Mouse (Mus musculus): ENCODE data around the gene Asna1. TPM values are rescaled to one million over a fixed set of nuclear protein-coding genes. Genes with fewer than 3 reads are reported as not detected.
A peak's percentile ranks its signal among the peaks of the same experiment; 100 is the strongest.

Asna1 gene
- total RNA-seq (2021) = 100 to 1,000 TPM; 116 to 128 TPM

- peak; percentile 68 to 75 for DNase-seq (ENCODE audit: extremely low spot score in 1 of 2, low spot score in 1 of 2)
These were observed at the start of gene Asna1 for GRCm38 (mm10) chr8:85025098-85025932. Gene Asna1, minus strand, starts transcription at chr8:85025281.

- DNase-seq (ENCODE audit: extremely low spot score in 1 of 2, low spot score in 1 of 2) = no peak
These were observed 49.5 kb upstream of the Asna1 start for GRCm38 (mm10) chr8:85074617-85075016.

- DNase-seq (ENCODE audit: extremely low spot score in 1 of 2, low spot score in 1 of 2) = no peak
These were observed 49.1 kb upstream of the Asna1 start for GRCm38 (mm10) chr8:85074167-85074566.

GRCm38 (mm10) chr8:85073041-85073612, 48.0 kb upstream of the Asna1 start:
- DNase-seq (ENCODE audit: extremely low spot score in 1 of 2, low spot score in 1 of 2) = no peak

- DNase-seq (ENCODE audit: extremely low spot score in 1 of 2, low spot score in 1 of 2) = no peak
These were observed 47.4 kb upstream of the Asna1 start for GRCm38 (mm10) chr8:85072364-85072929.

GRCm38 (mm10) chr8:85071514-85072281, 46.6 kb upstream of the Asna1 start, which contains the start of gene Dhps:
Gene Dhps, plus strand, starts transcription at chr8:85071757.
- peak; percentile 67 to 77 for DNase-seq (ENCODE audit: extremely low spot score in 1 of 2, low spot score in 1 of 2)

- DNase-seq (ENCODE audit: extremely low spot score in 1 of 2, low spot score in 1 of 2) = no peak
These were observed 46.0 kb upstream of the Asna1 start for GRCm38 (mm10) chr8:85071041-85071440.

- DNase-seq (ENCODE audit: extremely low spot score in 1 of 2, low spot score in 1 of 2) = no peak
These were observed 42.9 kb upstream of the Asna1 start, which contains the start of gene Gm5741 for GRCm38 (mm10) chr8:85067982-85068381. Gene Gm5741, minus strand, starts transcription at chr8:85067982.

- DNase-seq (ENCODE audit: extremely low spot score in 1 of 2, low spot score in 1 of 2) = no peak
These were observed 42.1 kb upstream of the Asna1 start for GRCm38 (mm10) chr8:85067155-85067554.

GRCm38 (mm10) chr8:85065213-85065612, 40.1 kb upstream of the Asna1 start:
- DNase-seq (ENCODE audit: extremely low spot score in 1 of 2, low spot score in 1 of 2) = no peak

GRCm38 (mm10) chr8:85062603-85063002, 37.5 kb upstream of the Asna1 start:
- DNase-seq (ENCODE audit: extremely low spot score in 1 of 2, low spot score in 1 of 2) = no peak

GRCm38 (mm10) chr8:85059879-85060616, 35.0 kb upstream of the Asna1 start, which contains the start of gene Fbxw9:
Gene Fbxw9, plus strand, starts transcription at chr8:85060055.
- peak; percentile 86 to 89 for DNase-seq (ENCODE audit: extremely low spot score in 1 of 2, low spot score in 1 of 2)

GRCm38 (mm10) chr8:85057367-85057766, 32.3 kb upstream of the Asna1 start:
- DNase-seq (ENCODE audit: extremely low spot score in 1 of 2, low spot score in 1 of 2) = no peak

- no peak for DNase-seq (ENCODE audit: extremely low spot score in 1 of 2, low spot score in 1 of 2)
These were observed 18.5 kb upstream of the Asna1 start for GRCm38 (mm10) chr8:85043619-85044018.

- peak; percentile 43 to 46 for DNase-seq (ENCODE audit: extremely low spot score in 1 of 2, low spot score in 1 of 2)
These were observed 12.8 kb upstream of the Asna1 start for GRCm38 (mm10) chr8:85037681-85038531.

GRCm38 (mm10) chr8:85037366-85037680, 12.2 kb upstream of the Asna1 start:
- DNase-seq (ENCODE audit: extremely low spot score in 1 of 2, low spot score in 1 of 2) = no peak

- peak; percentile 73 to 78 for DNase-seq (ENCODE audit: extremely low spot score in 1 of 2, low spot score in 1 of 2)
These were observed 11.8 kb upstream of the Asna1 start, which contains the start of gene Tnpo2 for GRCm38 (mm10) chr8:85036718-85037365. Gene Tnpo2, plus strand, starts transcription at chr8:85036915.

GRCm38 (mm10) chr8:85036381-85036717, 11.3 kb upstream of the Asna1 start:
- DNase-seq (ENCODE audit: extremely low spot score in 1 of 2, low spot score in 1 of 2) = peak in 1 of 2 experiments; percentile 53
